Mouse (Mus musculus): ENCODE data around the gene Chic1.

Gene Chic1

DNA sequence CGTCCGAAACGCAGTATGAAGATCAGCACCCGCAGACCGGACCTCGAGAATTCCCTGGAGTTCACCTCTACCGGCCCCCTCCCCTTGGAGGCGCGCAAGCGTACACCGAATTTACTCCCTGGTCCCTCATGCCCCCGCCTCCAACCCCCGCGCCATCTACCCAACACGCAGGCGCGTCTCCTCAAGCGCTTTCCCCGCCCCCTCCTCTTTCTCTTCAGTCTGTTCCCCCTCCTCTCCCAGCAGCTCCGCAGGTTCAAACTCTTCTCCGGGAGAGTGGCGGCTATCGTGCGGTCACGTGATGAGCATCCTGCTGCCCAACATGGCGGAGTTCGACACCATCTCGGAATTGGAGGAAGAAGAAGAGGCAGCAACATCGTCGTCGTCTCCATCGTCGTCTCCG is at the start of gene Chic1:
Gene Chic1, plus strand, starts transcription at position 190 of the 400 bp plus-strand sequence.
- TF ChIP-seq GATA4 (IDR thresholded peaks at IDR 0.05; ENCODE audit: insufficient replicate concordance, low read length), result no peak

DNA sequence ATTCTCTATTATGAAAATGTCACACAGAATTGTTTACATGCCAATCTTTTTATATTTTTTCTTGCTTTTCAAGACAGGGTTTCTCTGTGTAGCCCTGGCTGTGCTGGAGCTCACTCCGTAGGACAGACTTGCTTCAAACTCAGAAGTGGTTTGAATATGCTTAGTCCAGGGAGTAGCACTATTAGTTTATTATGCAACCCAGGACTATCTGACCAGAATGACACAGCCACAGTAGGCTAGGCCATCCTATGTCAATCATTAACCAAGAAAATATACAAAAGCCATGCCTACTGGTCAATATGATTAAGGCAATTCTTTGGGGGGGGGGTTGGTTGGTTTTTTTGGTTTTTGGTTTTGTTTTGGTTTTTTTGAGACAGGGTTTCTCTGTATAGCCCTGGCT is 48.0 kb upstream of the Chic1 start:
- TF ChIP-seq GATA4 (IDR thresholded peaks at IDR 0.05; ENCODE audit: insufficient replicate concordance, low read length), result no peak

DNA sequence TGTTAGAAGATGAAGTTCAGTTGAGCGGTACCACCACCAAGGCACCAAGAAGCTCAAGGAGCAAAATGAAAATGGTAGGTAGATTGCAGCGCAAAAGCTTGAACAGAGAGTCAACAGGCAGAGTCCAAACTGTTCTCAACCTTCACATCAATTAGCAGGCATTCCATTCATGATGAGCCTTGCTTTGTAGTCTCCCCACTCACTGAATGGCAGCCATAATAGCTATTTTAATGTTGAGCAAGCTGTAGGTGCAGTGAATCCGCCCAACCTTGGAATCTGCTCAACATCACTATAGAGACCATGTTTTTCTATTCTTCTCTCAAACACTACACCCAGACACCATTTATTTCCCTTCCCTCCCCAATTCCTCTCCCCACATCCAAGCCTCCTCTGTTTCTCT is 44.6 kb upstream of the Chic1 start:
- no peak for TF ChIP-seq GATA4 (IDR thresholded peaks at IDR 0.05; ENCODE audit: insufficient replicate concordance, low read length)

DNA sequence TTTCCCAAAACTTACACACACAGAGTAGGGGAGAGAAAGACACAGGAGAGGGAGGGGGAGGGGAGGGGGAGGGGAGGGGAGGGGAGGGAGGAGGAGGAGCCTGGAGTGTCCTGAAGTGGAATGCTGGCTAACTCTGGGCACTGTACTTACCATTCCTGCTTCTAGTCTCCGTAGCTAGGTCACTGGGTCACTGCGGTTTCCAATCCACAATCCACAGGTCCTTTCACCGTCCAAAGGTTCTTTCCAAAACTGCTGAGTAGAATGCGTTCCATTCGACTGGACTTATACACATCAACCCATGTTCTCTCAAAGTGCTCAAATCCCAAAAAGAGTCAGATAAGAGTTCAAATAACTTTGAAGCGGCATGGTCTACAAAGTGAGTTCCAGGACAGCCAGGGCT is 42.1 kb upstream of the Chic1 start:
- no peak for TF ChIP-seq GATA4 (IDR thresholded peaks at IDR 0.05; ENCODE audit: insufficient replicate concordance, low read length)

DNA sequence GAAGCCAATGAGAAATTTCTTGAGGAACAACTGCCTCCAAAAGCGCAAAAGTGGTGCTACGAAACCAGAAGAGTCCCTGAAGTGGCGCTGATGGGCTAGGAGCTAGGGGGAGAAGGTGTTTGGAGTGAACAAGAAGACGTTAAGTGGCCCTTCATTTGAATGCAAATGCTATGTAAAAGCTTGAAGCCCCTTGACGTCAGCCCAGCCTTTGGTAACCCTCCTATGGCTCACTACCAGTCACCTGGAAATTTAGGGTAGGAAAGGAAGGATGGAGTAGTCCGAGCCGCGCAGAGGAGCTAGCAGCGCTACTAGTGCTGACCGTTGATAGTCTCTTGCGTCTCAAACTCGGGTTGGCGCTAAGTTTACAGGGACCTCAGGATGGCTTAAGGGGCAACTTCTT is 35.1 kb upstream of the Chic1 start, which contains the start of gene Cdx4:
Gene Cdx4, plus strand, starts transcription at position 253 of the 400 bp plus-strand sequence.
- TF ChIP-seq GATA4 (IDR thresholded peaks at IDR 0.05; ENCODE audit: insufficient replicate concordance, low read length), result no peak

DNA sequence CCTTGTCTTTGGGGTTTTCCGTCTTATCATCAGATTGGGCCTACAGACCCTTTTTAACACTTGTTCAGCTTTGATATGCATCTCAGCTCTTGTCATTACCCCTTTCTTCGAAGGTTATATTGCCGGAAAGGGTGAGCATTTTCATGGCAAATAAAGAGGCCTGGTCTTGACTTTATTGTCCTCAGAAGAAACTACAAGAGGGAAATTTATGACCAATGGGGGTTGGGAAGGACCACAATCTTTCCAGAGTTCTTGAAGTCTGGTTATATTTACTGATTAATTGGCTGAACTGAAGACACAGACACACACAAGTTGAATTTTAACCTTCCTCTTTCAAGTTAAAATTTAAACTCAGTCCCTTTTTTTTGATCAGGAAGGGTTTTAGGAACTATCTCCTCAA is 30.4 kb upstream of the Chic1 start:
- TF ChIP-seq GATA4 (IDR thresholded peaks at IDR 0.05; ENCODE audit: insufficient replicate concordance, low read length), result no peak

DNA sequence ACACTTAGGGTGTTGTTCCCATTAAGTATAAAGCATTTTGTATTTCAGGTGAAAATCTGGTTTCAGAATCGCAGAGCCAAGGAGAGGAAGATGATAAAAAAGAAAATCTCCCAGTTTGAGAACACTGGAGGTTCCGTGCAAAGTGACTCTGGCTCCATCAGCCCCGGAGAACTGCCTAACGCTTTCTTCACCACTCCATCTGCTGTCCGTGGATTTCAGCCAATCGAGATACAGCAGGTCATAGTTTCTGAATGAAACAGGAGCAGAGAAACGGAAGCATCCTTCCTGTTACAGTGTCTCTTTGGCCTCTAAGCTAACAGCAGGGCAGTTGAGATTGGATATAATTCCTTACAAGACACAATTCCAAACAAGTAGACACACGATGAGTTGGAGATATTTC is 26.9 kb upstream of the Chic1 start:
- no peak for TF ChIP-seq GATA4 (IDR thresholded peaks at IDR 0.05; ENCODE audit: insufficient replicate concordance, low read length)

DNA sequence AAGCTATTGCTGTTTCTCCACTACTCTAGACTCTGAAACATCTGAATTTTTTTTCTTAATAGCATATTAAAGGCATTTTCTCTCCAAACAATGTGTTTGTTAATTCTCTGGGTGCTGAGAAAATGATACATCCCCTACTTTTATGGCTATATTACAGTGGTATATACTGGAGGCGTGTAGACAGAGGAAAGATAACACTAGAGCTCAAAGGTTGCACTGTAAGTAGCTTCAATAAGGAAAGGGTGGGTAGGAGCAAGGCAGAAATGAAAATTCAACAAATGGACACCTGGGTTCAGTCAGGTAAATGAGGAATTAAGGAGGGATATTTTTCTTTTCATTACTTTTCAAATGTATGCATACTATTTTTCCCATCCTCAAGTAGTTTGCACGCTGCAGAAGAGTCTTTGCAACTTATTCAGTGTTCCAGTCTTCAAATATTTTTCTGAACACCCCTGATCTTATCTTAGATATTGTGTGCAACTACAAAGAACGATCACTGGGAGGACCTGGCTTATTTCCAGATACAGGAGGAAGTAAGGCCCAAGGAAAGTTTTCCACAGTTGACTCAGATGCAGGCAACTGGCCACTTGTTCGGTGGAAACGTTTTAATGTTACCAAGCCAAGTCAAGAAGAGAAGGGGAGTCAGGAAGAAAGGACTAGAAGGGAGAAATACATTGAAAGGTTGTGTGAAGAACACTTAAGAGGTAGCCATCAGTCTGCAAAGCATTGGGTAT is 25.0 kb upstream of the Chic1 start:
- TF ChIP-seq GATA4 (IDR thresholded peaks at IDR 0.05; ENCODE audit: insufficient replicate concordance, low read length), result no peak

DNA sequence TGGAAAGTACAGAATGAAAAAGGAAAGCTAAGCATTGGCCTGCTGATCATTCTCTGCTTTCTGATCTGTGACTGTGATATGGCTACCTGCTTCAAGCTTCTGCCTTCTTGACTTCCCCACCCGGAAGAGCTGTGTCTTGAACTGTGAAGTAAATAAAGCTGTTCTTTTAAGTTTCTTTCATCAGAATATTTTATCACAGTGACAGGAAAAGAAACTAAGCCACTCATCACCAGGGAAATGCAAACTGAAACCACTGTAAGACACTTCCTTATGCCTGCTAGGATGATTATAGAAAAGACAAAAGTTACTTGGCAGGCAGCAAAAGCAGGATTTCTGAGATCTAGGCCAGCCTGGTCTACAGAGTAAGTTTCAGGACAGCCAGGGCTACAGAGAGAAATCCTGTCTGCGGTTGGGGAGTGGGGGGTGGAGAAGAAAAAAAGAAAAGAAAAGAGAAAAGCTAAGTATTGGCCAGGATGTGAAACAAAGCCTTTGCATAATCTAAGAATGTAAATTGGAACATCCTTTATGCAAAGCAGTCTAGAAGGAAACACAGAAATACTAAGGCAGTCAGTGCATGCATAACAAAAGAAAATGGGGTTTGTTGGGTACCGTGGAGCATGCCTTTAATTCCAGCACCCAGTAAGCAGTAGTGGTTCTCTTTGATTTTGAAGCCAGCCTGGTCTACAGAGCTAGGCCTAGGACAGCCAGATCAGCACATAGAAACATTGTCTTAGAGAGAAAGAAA is 14.7 kb upstream of the Chic1 start:
- no peak for TF ChIP-seq GATA4 (IDR thresholded peaks at IDR 0.05; ENCODE audit: insufficient replicate concordance, low read length)

DNA sequence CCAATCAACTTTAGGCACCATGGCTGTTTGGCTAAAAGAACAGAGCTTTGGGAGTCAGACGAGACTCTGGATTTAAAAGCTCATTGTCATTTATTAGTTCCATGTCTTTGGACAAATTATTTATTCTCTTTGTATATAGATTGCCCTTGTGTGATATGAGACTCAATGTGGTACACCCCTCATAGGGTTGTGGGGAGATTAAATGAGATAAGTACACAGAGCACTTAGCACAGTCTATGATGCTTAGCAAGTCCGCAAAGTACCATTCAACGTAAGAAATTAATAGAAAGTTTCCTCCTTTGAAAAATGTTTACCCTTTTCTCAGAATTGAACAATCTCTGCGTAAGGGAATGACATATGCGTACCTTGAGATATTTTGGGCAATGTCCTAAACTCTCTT is 492 bp upstream of the Chic1 start:
- no peak for TF ChIP-seq GATA4 (IDR thresholded peaks at IDR 0.05; ENCODE audit: insufficient replicate concordance, low read length)

DNA sequence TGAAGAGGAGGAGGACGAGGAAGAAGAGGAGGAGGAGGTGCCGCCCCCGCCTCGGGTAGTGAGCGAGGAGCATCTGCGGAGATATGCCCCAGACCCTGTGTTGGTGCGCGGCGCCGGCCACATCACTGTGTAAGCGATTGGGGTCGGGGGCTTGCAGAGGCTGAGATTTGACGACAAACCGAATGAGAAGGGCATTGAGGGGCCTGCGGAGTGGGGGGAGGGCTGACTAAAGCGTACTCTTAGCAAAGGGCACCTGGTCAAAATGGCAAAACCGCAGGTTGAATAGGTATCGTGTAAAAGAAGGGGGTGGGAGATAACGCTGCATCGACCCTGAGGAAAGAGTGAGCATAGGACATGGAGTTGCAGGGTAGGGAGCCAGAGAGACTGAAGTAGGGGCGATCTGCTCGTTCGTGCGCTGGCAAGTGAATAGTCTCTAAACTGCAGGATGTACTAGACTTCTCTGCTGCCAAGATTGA is 523 bp downstream of the Chic1 start:
- TF ChIP-seq GATA4 (IDR thresholded peaks at IDR 0.05; ENCODE audit: insufficient replicate concordance, low read length), result no peak

DNA sequence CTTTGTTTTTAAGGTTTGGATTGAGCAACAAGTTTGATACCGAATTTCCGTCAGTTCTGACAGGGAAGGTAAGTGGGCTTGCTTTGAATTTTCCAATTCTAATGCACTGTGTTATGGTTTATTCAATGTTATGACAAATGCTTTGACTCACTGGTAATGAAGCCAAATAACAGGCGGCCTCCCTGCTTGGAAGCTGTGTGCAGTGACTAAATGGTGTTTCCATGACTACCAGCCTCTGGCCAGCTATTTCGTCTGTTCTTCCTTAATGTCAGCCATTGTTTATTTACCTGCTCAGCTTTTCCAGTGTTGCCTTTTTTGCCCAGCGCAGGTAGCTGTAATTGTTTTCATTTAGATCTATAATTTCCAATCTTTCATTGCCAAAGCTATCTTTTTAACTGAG is 9.9 kb downstream of the Chic1 start:
- no peak for TF ChIP-seq GATA4 (IDR thresholded peaks at IDR 0.05; ENCODE audit: insufficient replicate concordance, low read length)

DNA sequence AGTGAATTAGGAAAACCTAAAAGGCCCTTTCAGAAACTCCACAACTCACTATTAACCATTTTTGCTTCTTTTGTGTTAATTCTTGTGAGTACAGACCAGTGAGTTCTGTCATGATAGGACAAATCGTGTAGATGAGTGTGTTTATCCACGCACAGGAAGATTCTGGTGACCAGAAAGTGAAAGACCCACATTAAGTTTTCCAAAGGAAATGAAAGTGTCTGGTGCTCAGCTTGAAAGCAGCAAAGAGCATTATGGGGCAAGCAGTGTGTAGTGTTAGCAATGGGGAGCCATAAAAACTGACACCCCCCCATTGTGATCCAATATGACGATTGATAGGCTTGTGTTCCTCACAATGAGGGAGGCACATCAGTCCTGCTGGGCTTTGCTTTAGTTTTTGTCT is 12.4 kb downstream of the Chic1 start:
- no peak for TF ChIP-seq GATA4 (IDR thresholded peaks at IDR 0.05; ENCODE audit: insufficient replicate concordance, low read length)

DNA sequence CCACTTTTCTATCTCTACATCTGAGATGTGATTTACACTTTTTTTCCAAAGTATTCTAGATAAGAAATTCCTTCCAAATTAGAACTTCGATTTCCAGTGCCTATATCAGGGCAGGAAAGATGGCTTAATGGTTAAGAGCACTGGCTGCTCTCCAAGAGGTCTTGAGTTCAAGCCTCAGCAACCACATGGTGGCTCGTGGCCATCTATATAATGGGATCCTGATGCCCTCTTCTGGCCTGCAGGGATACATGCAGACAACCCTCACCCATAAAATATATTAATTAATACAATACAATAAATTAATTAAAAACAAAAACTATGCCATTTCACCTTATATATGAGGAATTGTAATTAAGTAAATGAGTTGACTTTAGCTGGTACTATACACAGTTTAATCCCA is 14.9 kb downstream of the Chic1 start:
- no peak for TF ChIP-seq GATA4 (IDR thresholded peaks at IDR 0.05; ENCODE audit: insufficient replicate concordance, low read length)

DNA sequence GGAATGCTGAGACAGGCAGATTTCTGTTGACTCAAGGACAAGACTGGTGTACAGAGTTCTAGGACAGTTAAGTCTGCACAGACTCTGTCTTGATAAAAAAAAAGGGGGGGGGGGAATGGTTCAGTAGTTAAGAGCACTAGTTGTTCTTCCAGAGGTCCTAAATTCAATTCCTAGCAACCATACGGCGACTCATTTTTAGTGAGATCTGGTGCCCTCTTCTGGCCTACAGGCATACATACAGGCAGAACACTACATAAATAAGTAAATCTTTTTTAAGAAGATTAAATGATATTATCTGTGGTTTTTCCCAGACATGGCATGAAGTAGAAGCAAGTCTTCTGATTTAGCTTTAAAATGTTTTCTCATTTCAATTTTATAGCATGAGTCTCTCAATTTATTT is 15.4 kb downstream of the Chic1 start:
- no peak for TF ChIP-seq GATA4 (IDR thresholded peaks at IDR 0.05; ENCODE audit: insufficient replicate concordance, low read length)

DNA sequence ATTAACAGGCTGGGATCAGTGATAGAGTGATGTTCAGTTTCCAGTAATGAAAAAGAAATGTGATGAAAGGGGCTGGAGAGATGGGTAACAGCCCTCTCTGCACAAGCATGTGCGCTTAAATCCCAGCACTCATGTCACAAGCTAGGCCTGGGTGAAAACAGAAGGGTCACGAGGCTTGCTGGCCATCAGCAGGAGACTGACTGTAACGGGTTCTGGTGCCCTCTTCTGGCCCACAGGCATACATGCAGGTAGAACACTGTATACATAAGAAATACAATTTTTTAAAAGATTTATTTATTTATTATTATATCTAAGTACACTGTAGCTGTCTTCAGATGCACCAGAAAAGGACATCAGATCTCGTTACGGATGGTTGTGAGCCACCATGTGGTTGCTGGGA is 18.0 kb downstream of the Chic1 start:
- no peak for TF ChIP-seq GATA4 (IDR thresholded peaks at IDR 0.05; ENCODE audit: insufficient replicate concordance, low read length)

All from liver, adult (tissue).